In the genomic region with DNA sequence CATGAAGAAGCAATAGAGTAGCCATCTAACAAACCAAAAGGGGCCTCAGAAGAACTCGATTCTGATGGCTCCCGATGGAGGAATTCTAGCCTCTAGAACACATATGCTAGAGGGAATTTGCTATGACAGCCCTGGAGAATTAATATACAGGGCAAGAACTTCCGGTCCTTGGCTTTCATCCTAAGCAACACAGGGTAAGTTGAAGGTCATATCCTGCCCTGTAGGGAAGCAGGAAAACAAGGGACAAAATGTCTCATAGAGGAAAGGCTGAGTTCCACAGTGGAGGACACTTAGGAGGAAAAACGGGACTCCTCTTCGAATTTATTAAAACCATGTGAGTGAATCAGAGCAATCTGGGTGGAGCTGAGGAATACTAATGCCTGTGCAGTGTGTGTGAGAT, we compare ENCODE assay signal across 8 mouse cellular contexts. TPM values are rescaled to one million over a fixed set of nuclear protein-coding genes. Genes with fewer than 3 reads are reported as not detected.
DNase-seq lines count a peak whose midpoint lies in the region; ATAC-seq lines count a peak whose summit lies in the region.

No protein-coding gene starts in this region.

- 0 out of 2 replicates have a peak overlapping the region, but pooled peaks have one; percentile 50 for H3K9ac ChIP-seq in heart, embryonic 15.5 days
- no peak overlapping the region for H3K9ac ChIP-seq in limb, embryonic 13.5 days
- H3K9ac ChIP-seq in neural tube, embryonic 14.5 days (replicated peaks; ENCODE audit: low read depth, low read length): 0 out of 2 replicates have a peak overlapping the region, but pooled peaks have one; percentile 48

- H3K4me3 ChIP-seq in heart, embryonic 15.5 days: peak overlapping the region; percentile 52
- H3K4me3 ChIP-seq in limb, embryonic 13.5 days: peak overlapping the region; percentile 49
- no peak overlapping the region for H3K4me3 ChIP-seq in neural tube, embryonic 14.5 days (ENCODE audit: low read depth, low read length)

- H3K4me1 ChIP-seq in heart, embryonic 15.5 days (replicated peaks): peaks cover 24% of the 10 kb centered on the region
- peaks cover 33% of the 10 kb centered on the region for H3K4me1 ChIP-seq in limb, embryonic 13.5 days
- H3K4me1 ChIP-seq in neural tube, embryonic 14.5 days (ENCODE audit: control insufficient read depth, insufficient read depth, low read length): peaks cover 20% of the 10 kb centered on the region

- no peaks in the 10 kb centered on the region for H3K9me3 ChIP-seq in heart, embryonic 15.5 days (replicated peaks)
- no peaks in the 10 kb centered on the region for H3K9me3 ChIP-seq in limb, embryonic 13.5 days
- no peaks in the 10 kb centered on the region for H3K9me3 ChIP-seq in neural tube, embryonic 14.5 days (ENCODE audit: control insufficient read depth, low read length)

- H3K27ac ChIP-seq in heart, embryonic 15.5 days: peak overlapping the region; percentile 87
- no peak overlapping the region for H3K27ac ChIP-seq in limb, embryonic 13.5 days
- no peak overlapping the region; the same call in 1 of the 2 replicates for H3K27ac ChIP-seq in neural tube, embryonic 14.5 days (ENCODE audit: low read depth, low read length)

- peak overlapping the region; percentile 76 for H3K4me2 ChIP-seq in heart, embryonic 15.5 days
- H3K4me2 ChIP-seq in limb, embryonic 13.5 days (replicated peaks): peak overlapping the region; percentile 74
- peak overlapping the region; percentile 77 for H3K4me2 ChIP-seq in neural tube, embryonic 14.5 days (ENCODE audit: low read depth, low read length)

- H3K27me3 ChIP-seq in heart, embryonic 15.5 days: no peaks in the 10 kb centered on the region
- no peaks in the 10 kb centered on the region for H3K27me3 ChIP-seq in limb, embryonic 13.5 days
- no peaks in the 10 kb centered on the region for H3K27me3 ChIP-seq in neural tube, embryonic 14.5 days (ENCODE audit: control insufficient read depth, insufficient read depth, low read length)

- ATAC-seq in heart, embryonic 15.5 days (replicated peaks; ENCODE audit: insufficient number of reproducible peaks, insufficient read depth, low FRiP score, low read depth): no peak
- ATAC-seq in limb, embryonic 13.5 days (ENCODE audit: low FRiP score, low read depth): no peak
- ATAC-seq in neural tube, embryonic 14.5 days (ENCODE audit: low read depth): no peak

- 59% methylated on average over 5 of the region's 5 CpGs for WGBS in heart, embryonic 15.5 days
- WGBS in limb, embryonic 13.5 days: 56% methylated on average over 5 of the region's 5 CpGs
- WGBS in neural tube, embryonic 14.5 days: 64% methylated on average over 5 of the region's 5 CpGs

- H3K36me3 ChIP-seq in heart, embryonic 15.5 days: no peaks in the 10 kb centered on the region
- no peaks in the 10 kb centered on the region for H3K36me3 ChIP-seq in limb, embryonic 13.5 days
- no peaks in the 10 kb centered on the region for H3K36me3 ChIP-seq in neural tube, embryonic 14.5 days (ENCODE audit: control insufficient read depth, insufficient read depth, low read length)

- DNase-seq in 3134 (ENCODE audit: extremely low read depth, insufficient read length, low spot score) (peak; percentile 23), NIH3T3 (ENCODE audit: low read depth) (peak; percentile 70)
- DNase-seq in left cerebral cortex, adult 8-10 months (ENCODE audit: low spot score in 2 of 2): no peak
- DNase-seq in ovary, postnatal 10 days (ENCODE audit: low spot score): no peak
- DNase-seq in right cerebral cortex, postnatal 14 days: no peak

RNA-seq across cellular contexts. Expression of gene Eif2ak3, which starts 1.3 kb away (rescaled TPM):
- polyA plus RNA-seq in heart, embryonic 15.5 days (2015; fragmentation: Nextera tagmentation; extraction: Ambion mirVana): 5.2 and 7.5 TPM in 2 replicates
- 11.8 and 12.8 TPM in 2 replicates for polyA plus RNA-seq in limb, embryonic 13.5 days (2015; fragmentation: Nextera tagmentation; extraction: Ambion mirVana)
- 12.4 and 15.7 TPM in 2 replicates for polyA plus RNA-seq in neural tube, embryonic 14.5 days (2014; fragmentation: Nextera tagmentation; extraction: Ambion mirVana)
- total RNA-seq in left cerebral cortex, adult 8-10 months (2022): 10 to 100 TPM; 24.4 to 27.0 (median 25.8) TPM

RNA-seq across cellular contexts. Expression of gene Rpia, which starts 51.0 kb away (rescaled TPM):
- polyA plus RNA-seq in heart, embryonic 15.5 days (2015; fragmentation: Nextera tagmentation; extraction: Ambion mirVana): 1.1 and 1.4 TPM in 2 replicates
- polyA plus RNA-seq in limb, embryonic 13.5 days (2015; fragmentation: Nextera tagmentation; extraction: Ambion mirVana): 2.2 and 2.5 TPM in 2 replicates
- polyA plus RNA-seq in neural tube, embryonic 14.5 days (2014; fragmentation: Nextera tagmentation; extraction: Ambion mirVana): 3.2 and 4.5 TPM in 2 replicates
- total RNA-seq in left cerebral cortex, adult 8-10 months (2022): 10 to 100 TPM; 11.5 to 16.0 (median 14.0) TPM

Comparison
In these comparisons a context has a peak if more than half of its experiments do, and no peak if none do; other contexts are left out.
1. DNase-seq: peak in 3134 (single experiment) and NIH3T3 (single experiment); none in left cerebral cortex, adult 8-10 months (0 of 2), ovary, postnatal 10 days (single experiment) and right cerebral cortex, postnatal 14 days (single experiment).
2. Peak in every context shown above with its lines, with median percentiles within 50 percentile points of each other: H3K4me2 ChIP-seq.